Mouse (Mus musculus) G1E-ER4 (cell line): ENCODE results near the gene Slc30a5. TPM values are rescaled to one million over a fixed set of nuclear protein-coding genes. Genes with fewer than 3 reads are reported as not detected.

Experiments used
- GATA1 ChIP-seq: IDR thresholded peaks from one replicate; pipeline ENCODE4 v1.8.0; 2012; ENCODE audit warnings: low read length, inconsistent platforms
- polyA plus RNA-seq: library from polyadenylated mRNA; stranded (reverse); fragments of >175 nt; gene quantifications from 2 replicates; pipeline ENCODE4 v1.2.3, GENCODE M21; 2012

Gene Slc30a5
- polyA plus RNA-seq, 1 experiment = 11.4 TPM

DNA sequence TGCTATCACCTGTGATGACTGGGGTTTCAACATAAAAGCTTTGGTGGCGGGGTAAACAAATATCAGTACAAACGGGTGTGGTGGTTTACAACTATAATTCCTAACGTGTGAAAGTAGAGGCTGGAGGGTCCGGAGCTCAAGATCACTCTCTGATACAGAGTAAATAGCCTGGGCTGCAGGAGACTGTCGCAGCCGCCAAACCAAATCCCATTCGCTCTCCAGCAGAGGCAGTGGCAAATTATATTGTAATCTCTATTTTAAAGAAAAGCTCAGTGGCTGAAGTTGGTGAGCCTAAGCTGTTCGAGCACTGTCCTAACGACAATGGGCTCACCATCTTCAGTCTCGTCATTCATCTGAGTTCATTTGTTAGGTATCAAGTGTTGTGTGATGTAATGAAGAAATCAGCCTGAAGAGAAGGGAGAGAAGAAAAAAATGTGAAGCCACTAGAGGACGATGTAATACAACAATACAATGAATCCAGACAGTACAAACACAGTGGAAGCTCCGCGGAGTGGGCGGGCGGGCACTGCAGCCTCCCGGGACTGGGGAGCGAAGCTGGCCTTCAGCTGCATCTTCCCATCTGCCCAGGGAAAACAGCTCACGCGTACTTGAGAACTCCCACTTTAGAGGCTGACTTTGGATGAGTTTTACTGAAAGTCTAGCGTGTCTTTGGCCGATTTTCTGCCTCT, 13.8 kb upstream of the Slc30a5 start:
- TF ChIP-seq GATA1 = no peak

- TF ChIP-seq GATA1 = no peak
Measured at GRCm38 (mm10) chr13:100846254-100846653, 13.0 kb upstream of the Slc30a5 start.

- TF ChIP-seq GATA1 = no peak
Measured at GRCm38 (mm10) chr13:100843944-100844343, 10.7 kb upstream of the Slc30a5 start.

DNA sequence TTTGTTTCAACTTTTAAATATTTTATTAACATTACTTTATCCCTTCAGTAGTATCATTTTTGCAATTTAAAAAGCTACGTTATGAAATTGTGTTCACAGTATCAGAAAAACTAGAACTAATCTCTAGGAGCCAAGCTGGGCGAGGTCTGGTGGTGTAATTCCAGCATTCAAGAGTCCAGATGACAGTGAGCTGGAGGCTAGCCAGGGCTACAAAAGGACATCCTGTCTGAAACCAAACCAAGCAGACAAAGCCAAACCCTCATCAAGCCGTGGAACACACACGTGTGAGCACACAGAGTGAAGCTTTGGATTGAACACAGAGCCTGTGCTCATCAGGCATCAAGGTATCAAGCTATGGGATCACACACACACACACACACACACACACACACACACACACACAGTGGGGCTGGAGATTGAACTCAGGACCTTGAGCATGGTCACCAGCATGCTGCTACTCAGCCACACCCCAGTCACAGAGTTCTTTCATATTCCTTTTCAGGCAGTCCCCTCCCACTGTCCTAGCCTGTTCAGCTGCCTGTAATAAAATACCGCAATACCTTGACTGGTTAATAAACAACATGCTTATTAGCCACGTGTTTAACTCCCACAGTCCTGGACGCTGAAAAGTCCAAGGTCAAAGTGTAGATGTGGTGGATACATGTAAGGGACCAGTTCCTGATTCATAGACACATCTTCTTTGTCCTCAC, 9.9 kb upstream of the Slc30a5 start:
- no peak for TF ChIP-seq GATA1

- TF ChIP-seq GATA1 = no peak
Measured at GRCm38 (mm10) chr13:100841741-100842140, 8.5 kb upstream of the Slc30a5 start.

DNA sequence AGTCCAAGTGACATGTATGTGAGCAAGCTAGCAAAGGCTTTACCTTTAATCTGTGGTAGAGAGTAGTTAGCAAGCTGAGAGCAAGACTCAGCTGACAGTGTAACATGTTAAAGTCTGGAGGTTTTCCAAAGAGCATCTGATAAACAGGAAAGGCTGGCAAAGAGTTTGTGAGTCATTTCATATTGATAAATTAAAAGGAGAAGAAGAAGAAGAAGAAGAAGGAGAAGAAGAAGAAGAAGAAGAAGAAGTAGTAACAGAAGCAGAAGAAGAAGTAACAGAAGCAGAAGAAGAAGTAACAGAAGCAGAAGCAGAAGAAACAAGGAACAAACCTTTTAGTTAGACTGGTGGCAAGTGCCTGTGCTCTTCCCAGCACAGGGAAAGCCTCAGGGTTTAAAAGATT, 1.6 kb upstream of the Slc30a5 start:
- TF ChIP-seq GATA1 = no peak

- no peak for TF ChIP-seq GATA1
Measured at GRCm38 (mm10) chr13:100833640-100834002, 394 bp upstream of the Slc30a5 start.

GRCm38 (mm10) chr13:100832188-100832587, 1.0 kb downstream of the Slc30a5 start:
- TF ChIP-seq GATA1 = no peak

DNA sequence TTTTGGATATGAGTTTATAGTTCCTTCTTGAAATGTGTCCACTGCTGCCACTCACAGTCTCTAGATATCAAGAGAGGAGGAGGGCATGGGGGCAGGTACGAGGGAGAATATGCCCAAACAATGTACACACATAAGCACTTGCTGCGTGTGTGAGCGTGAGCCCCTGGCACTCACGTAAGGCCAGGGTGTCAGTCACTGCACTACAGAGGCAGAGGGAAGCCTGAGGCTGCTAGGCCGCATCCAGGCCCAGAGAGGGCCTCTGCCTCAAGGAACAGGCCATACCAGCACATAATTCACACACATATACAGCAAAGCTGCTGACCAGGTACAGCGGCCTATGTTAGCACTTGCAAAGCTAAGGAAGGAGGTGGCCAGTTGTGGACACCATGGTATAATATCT, 2.1 kb downstream of the Slc30a5 start:
- no peak for TF ChIP-seq GATA1

- no peak for TF ChIP-seq GATA1
Measured at GRCm38 (mm10) chr13:100825627-100826410, 7.4 kb downstream of the Slc30a5 start.

DNA sequence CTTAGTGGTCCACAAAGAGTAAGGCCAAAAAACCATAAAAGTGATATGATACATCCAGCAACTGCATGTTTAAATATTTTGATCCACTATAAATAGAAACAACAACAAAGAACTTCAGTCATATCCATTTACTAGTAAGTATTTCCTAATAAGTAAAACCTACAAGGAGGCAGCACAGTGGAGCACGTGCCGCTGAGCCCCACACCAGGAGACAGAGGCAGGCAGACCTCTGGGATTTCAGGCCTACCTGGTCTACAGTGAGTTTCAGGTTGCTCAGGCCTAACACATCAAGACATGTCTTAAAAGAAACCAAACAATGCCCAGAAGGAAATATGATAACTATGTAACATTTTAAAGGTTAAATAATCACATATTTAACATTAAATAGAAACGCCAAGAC, 8.3 kb downstream of the Slc30a5 start:
- no peak for TF ChIP-seq GATA1

- no peak for TF ChIP-seq GATA1
Measured at GRCm38 (mm10) chr13:100824306-100824705, 8.9 kb downstream of the Slc30a5 start.

DNA sequence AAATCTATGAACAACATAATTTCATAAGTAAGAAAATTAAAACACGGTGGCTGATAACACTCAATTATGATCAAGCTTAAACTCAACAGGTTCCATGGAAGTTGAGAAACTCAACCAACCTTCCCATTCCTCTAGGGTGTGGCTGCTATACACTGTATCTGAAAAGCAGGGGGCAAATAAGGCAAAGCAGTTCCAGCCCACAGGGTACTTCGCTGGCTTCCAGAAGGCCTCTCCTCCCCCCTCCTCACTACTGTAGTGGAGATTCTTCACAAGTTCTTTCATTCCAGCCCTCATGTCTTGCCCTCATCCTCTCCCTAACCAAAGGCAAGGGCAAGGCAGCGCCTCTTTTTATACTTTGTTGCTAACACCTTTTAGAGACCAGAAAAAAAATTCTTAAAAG, 9.4 kb downstream of the Slc30a5 start:
- no peak for TF ChIP-seq GATA1

DNA sequence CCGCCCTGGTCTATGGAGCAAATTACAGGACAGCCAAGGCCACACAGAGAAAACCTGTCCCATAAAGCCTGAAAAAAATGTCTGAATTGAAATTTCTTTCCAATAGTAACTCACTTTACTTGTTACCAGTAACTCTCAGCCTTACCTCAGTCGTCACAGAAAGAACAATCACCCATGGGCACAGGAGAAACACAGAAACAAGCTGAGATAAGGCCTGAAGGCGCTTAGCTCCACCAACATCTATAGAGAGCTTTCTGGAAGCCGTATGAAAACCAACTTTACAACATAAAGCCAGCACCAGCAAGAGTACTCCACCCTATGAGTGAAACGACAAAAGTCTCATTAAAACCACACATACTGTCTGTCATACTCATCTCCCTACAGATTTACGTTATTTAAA, 18.8 kb downstream of the Slc30a5 start:
- TF ChIP-seq GATA1 = no peak

DNA sequence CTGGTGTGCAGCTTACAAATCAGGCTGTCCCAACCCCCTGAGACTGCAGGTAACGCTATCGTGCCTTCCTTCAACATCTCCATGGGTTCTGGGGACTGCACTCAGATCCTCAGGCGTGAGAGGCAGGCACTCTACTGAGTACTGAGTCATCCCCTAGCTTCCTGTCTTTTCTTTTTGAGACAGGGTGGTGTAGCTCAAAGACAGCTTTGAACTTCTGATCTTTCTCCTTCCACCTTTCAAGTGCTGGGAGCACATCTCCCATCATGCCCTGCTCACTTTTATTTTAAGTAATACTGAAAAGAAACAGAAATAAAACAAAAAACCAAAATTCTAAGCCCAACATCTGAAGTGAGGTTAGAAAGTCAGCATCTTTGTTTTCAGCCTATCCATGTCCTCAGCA, 27.5 kb downstream of the Slc30a5 start:
- TF ChIP-seq GATA1 = no peak

DNA sequence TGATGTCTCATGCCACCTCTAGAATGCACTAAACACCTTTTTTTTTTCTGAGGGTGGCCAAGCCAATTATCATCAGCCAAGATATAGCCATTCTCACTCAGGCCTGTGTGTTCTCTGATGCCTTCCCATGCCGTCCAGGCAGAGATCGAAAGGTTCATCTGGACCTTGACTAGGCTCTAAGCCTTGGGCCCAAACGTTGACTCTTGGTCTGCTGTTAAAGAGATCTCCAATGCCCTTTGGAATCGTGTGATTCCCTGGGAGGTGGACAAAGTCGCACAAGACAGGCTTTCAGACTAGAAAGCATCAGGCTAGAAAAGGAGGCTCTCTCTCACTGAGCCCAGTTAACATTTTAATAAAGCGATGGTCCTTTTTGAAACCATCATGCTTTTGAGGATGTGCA, 36.1 kb downstream of the Slc30a5 start:
- TF ChIP-seq GATA1 = no peak
